Mouse (Mus musculus) ovary, postnatal 10 days (tissue): ENCODE results near the gene Mettl1.

Experiments
- DNase-seq: peaks from one replicate; pipeline ENCODE4 v3.0.0; 2022; ENCODE audit warnings: low spot score

Gene Mettl1

DNA sequence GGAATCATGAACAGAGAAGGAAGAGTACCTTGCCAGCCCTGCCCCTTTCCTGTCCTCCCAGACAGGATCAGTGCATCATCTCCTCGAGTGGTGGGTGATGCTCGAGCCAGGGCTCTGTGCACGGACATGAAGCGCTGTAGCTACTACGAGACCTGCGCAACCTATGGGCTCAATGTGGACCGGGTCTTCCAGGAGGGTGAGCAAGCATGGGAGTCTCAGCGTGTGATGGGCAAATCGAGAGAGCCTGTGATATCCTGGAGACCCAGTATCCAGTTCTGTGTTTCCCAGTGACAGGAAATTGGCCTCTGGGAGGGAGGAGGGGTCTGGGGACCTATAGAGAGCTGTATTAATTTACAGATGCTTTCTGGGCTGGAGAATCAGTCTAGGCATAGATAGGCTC, 43.8 kb downstream of the Mettl1 start:
- DNase-seq, result no peak

- DNase-seq, result no peak
Observed at GRCm38 (mm10) chr10:127085633-127086032, 44.4 kb downstream of the Mettl1 start.

- no peak for DNase-seq
Observed at GRCm38 (mm10) chr10:127090560-127091411, 49.6 kb downstream of the Mettl1 start.

DNA sequence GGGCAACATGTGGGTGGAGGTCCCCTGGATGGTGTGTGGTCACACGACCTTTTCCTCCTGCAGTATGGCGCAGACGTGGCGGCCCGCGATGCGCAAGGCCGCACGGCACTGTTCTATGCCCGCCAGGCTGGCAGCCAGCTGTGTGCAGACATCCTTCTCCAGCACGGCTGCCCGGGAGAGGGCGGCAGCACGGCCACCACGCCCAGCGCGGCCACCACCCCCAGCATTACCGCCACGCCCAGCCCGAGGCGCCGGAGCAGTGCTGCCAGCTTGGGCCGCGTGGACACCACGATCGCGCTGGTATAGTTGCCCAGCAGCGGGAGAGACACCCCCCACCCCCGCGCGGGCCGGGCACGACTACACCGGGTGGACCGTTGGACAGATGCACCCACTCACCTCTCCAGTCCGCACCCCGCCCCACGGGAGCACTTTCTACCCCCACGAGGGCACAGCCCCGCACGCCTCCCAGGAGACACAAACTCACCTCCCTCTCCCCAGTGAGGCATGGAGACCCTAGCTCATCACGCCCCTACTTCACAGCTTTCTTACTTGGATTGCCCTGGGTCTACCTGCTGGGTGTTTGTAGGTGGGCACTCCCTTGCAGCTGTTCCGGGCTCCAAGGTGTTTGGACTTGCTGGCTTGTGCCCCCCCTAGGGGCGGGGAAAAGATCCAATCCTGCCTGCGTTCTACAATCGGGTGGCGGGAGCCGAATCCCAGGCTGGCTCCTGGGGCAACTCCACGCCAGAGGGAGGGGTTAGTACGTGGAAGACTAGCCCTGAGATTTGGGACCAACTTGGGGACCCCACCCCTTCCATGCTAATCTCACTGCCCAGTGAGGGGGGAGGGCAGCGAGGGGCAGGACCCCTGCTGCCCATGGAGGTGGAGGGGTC, 50.5 kb downstream of the Mettl1 start:
- DNase-seq, result no peak

DNA sequence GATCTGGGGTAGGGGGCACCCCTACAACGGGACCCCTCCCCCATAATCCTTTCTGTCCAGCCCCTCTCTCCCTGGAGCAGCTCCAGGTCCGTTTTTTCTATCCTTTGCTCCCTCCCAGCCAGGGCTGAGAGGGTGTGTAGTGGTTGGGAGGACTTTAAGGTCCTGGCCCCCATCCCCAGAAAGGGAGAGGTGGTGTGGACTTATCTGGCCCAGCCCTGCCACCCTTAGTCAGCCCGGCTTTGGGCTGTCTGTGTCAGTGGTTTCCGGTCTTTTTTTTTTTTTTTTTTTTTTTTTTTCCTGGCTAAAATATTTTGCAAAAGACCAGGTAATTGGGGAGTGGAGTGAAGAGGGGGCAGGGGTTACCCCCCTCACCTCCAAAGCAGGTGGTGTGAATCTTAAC, 51.5 kb downstream of the Mettl1 start:
- no peak for DNase-seq

DNA sequence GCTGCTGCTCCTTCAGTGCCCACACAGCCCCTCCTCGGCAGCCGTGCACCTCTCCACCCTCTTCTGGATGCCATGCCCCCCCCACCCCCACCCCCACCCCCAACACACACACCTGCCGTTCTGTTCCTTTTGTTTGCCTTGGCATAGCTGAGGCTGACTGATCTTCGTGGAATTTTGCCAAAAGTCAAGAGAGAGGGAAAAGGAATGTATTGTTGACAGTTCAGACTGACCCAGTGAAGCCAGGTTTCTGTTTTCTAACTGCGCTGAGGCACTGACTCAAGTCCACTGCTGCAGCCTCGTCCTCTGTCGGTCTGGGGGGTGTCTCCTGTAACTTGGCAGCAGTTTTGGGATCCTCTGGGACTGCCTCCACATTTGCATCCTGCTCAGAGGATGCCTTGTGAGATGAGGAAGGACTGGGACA, 53.2 kb downstream of the Mettl1 start:
- no peak for DNase-seq
